Mouse (Mus musculus) sigmoid colon, adult 10 weeks (tissue): ENCODE results near the gene Laptm4a. TPM values are rescaled to one million over a fixed set of nuclear protein-coding genes. Genes with fewer than 3 reads are reported as not detected.

ENCODE experiments used
- polyA plus RNA-seq: library from polyadenylated mRNA; stranded (reverse); fragments of 350-450 nt; fragmentation: Illumina TruSeq; extraction: RNeasy Lipid Tissue Mini Kit (QIAGEN cat#74804); gene quantifications from one replicate; pipeline ENCODE4 v1.2.3, GENCODE M21; 2014; ENCODE audit warnings: low read depth, low replicate concordance

The Laptm4a gene
- 691 TPM for polyA plus RNA-seq

DNA sequence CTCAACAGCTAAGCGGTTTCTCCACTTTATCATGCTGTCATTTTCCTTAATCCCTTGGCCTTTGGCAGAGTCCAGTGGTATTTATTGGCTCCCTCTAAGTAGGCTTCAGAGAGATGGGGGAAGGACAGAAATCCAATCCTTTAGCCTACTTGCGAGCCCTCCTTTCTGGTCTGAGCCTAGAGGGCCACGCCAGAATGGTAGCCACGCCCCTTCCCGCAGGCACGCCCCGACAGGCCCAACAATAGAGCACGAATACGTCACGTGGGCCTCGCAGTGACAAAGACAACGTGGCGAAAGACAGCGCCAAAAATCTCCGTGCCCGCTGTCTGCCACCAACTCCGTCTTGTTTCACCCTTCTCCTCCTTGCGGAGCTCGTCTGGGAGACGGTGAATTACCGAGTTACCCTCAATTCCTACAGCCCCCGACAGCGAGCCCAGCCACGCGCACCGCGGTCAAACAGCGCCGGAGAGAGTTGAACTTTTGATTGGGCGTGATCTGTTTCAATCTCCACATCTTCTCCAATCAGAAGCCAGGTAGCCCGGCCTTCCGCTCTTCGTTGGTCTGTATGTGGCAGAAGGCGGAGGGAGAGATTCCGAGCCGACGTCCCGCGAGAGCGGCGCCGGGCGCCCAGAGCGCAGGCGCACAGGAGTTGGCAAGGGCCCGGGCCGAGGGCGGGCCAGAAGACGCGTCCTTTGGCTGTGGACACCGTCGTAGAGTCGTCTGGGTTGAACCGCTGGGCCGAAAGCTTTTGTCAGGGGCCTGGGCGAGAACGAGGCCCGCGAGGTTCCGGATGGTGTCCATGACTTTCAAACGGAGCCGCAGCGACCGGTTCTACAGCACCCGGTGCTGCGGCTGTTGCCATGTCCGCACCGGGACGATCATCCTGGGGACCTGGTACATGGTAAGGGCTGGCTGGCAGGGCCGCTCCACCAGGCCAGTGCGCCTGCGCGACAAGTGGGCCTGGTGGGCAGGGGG, at the start of gene Laptm4a:
Laptm4a (plus strand) TSS at position 271 of the 975 bp plus-strand sequence.

DNA sequence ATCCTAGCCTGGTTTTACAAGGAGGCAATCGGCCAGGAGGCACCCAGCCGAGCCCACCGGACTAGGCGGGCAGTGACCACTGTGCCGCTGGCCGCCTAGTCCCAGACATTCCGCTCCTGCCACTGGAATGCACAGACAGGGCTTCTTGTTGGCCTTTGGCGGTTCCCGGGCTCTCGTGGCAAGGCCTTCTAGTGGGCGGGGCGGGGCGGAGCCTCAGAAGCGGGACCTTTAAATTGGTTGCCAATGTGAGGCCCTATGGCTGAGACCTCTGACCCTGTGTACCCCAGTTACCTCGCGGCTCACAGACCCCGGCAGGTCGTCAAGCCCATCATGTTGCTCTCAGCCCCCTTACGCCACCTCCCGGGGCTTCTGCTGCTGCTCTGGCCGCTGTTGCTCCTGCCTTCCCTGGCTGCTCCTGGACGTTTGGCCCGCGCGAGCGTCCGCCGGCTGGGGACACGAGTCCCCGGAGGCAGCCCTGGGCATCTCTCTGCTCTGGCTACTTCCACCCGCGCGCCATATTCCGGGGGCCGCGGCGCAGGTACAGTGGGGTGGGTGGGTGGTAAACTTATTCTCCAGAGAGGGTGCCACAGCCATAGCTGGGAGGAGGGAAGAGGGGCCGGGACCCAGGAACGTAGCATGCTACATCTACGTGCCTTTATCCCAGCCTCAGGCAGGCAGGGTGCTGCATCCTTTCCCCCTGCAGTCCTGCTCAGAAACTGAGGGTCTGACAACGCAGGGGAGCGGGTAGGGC, 26.4 kb downstream of the Laptm4a start, which contains the start of gene Matn3:
Matn3 (plus strand) TSS at position 216 of the 751 bp plus-strand sequence.

DNA sequence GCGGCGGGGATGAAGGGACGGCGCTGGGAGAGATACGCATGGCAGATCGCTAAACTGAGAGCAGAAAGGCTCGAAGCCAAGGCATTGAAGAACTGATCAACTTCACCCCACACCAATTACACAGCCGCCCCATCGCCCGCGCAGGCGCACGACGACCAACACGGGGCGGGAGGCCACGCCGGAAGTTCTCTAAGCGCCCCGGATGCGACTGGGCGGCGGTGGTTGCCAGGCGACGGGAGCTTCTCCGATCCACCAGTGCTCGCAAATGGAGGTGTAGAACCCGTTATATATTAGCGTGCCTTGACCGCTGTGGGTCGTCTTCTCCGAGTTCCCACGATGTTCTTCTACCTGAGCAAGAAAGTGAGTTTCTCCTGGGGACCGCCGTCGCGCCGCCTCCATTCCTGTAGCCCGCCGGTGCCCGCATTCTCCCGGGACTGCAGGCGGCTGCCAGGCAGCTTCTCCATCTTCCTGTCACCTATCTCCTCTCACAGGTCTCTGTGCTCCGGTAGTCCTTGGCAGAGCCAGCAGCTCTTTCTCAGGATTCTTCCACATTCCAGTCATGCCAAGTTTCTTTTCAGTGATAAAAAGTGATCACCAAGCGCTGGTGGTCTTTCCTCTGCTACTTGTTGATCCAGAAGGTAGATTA, 52.5 kb downstream of the Laptm4a start, which contains the start of gene Wdr35:
Wdr35 (plus strand) TSS at position 73 of the 646 bp plus-strand sequence.

Other genes with a start within 250 kb of the Laptm4a start
- gene Pum2, start 247.5 kb upstream of the Laptm4a start, polyA plus RNA-seq = 225 TPM
- gene Sdc1, start 150.3 kb upstream of the Laptm4a start, polyA plus RNA-seq = 26.3 TPM
- gene Matn3, start 26.3 kb downstream of the Laptm4a start, polyA plus RNA-seq = not detected
- gene Wdr35, start 52.2 kb downstream of the Laptm4a start, polyA plus RNA-seq = 5.0 TPM
- gene Ttc32, start 108.3 kb downstream of the Laptm4a start, polyA plus RNA-seq = 45.6 TPM